Mouse (Mus musculus) heart, postnatal 0 days (tissue): Measurements from ENCODE around the gene Ankrd55.

Experiments used
- CTCF ChIP-seq: IDR thresholded peaks from 2 replicates; pipeline ENCODE4 v1.5.1; 2016; ENCODE audit warnings: antibody characterized with exemption, control low read depth, low read depth
- EP300 ChIP-seq: IDR thresholded peaks from 2 replicates; pipeline ENCODE4 v1.6.1; 2016; ENCODE audit warnings: antibody characterized with exemption, low read depth

- TF ChIP-seq EP300 (no peak), CTCF (no peak)
These were observed 36.8 kb upstream of the Ankrd55 start for GRCm38 (mm10) chr13:112251433-112251832.
